Mouse (Mus musculus): ENCODE data around the gene Lep.

- TF ChIP-seq POLR2A (IDR thresholded peaks at IDR 0.05; ENCODE audit: low read depth, low read length) (no peak), CTCF (IDR thresholded peaks at IDR 0.05; ENCODE audit: extremely low read depth, insufficient read length, insufficient replicate concordance, low read depth, low read length) (no peak)
Observed at GRCm38 (mm10) chr6:29036698-29037097, 23.3 kb upstream of the Lep start.

Measured in small intestine, adult 2 months (tissue).